Mouse (Mus musculus): ENCODE measurements around the gene Th.

The Th gene

DNA sequence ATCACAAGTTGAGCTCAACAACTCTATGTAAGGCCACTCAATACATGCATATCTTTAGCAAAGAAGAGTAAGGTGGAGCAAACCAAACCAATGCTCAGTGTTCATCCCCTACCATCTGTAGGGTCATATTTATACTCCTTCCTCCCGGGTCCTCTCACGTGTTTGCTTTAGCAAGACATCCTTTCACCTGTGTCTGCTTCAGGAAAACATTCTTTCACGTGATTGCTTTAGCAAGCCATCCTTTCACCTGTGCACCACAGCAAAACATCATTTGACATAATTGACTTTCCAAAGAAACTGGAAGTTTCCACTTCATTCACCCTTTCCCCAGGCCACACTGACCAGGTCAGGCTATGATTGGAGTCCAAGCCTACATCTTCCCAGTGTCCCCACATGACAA is at the start of gene Th:
Th (minus strand) TSS at position 101 of the 400 bp plus-strand sequence.
- DNase-seq (ENCODE audit: low spot score): no peak

DNA sequence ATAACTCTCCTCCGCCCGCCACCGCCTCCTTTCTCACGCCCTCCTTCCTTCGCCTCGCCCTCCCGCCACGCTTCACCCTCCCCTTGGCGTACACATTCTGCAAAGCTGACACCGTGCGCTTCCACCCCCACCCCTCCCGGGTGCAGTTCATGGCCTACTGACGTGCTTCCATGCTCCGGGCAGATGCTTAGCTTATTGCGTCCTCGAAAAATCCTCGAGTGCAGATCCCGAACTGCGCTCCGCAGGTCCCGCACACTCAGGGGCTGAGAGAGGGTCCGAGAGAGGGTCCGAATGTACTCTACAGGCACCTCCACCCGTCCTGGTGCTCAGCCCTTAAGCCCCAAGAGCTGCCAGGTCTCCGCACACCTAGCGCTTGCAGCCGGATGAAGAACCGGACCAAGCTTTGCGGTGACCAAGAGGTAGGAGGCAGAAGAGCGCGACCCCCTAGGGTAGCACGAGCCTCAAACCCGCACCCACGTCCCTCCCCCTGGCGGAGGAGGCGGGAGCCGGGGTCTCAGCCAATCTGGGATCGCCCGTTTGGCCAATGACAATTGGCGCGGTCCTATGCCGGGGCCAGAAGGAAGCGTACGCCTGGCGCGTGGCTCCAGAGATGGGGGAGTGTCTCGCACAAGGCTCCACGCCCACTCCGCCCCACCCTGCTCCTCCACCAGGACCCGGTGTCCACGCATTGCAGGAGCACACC is 38.0 kb upstream of the Th start, which contains the start of gene Ascl2:
Ascl2 (minus strand) TSS at position 456 of the 703 bp plus-strand sequence.
- DNase-seq (ENCODE audit: low spot score): no peak

DNA sequence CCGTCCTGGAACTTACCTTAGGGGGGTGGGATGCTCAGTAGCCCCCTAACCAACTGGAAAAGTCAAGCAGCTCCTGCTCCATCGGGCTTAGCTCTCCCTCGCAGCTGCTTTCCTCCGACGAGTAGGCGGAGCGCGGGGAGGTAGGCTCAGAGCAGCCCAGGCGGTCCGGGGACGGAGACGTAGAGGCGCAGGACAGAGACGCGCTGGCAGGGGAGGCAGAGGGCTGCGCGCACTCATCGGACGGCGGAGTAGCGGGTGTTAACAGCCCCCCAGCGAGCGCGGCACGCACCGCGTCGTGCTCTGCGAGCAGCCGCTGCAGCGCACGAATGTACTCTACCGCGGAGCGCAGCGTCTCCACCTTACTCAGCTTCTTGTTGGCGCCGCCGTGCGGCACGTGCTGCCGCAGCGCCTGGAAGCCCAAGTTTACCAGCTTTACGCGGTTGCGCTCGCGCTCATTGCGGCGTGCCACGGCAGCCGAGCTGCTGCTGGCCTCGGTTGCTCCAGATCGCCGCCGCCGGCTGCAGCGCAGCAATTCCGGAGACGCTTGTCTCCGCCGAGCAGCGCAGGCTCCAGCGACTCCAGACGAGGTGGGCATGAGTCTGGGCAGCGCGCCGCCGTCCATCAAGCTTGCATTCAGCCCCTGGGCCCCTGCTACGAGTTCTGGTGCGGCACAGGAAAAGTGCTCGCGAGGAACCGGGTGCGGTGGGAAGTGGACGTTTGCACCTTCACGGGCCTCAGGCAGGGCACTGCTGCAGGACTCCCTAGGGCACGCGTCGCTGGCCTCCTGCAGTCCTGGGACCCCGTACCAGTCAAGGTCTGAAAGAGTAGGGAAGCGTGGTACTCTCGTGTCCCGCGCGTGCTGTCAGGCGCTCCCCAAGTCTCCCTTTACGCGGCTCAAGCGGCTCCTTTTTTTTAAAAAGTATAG is 37.2 kb upstream of the Th start:
- DNase-seq (ENCODE audit: low spot score): peak; percentile 21

DNA sequence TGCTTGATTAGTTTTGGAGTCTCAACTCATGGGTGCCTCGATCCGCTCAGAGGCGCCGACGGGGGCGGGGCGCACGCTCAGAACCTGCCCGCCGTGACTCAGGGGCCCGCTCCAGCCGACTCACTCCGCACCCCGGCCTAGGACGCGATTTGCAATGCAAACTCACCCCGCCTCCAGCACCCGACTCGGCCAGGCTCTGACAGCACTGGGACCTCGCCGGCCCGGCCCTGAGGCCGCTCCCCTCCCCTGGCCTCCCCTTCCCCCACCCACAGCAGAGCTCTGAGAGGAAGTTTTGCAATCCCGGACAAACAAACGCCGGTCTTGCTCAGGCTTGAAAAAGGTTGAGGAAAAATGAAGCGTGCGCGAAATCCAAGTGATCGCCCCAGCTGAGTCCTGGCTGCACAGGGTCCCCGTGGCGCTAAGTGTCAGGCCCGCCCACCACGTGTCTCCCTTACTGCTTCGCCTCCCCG is 36.5 kb upstream of the Th start:
- DNase-seq (ENCODE audit: low spot score): no peak

DNA sequence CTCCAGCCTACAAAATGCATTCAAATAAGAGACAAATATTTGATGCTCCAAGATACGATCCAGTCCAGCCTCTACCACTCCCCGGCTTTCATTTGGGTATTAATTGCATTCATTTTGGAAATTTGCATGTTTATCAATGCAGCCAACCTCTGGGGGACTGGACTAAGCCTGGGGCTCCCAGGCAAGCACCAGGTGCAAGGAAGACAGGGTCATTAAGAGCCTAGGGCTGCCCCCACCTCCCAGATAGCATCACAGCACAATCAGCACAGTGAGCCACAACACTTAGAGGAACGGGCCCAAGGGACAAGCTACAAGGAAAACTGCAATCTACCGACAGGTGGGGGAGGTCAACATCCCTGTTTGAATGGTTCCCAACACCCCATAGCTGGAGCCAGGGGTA is 28.8 kb upstream of the Th start:
- DNase-seq (ENCODE audit: low spot score): no peak

DNA sequence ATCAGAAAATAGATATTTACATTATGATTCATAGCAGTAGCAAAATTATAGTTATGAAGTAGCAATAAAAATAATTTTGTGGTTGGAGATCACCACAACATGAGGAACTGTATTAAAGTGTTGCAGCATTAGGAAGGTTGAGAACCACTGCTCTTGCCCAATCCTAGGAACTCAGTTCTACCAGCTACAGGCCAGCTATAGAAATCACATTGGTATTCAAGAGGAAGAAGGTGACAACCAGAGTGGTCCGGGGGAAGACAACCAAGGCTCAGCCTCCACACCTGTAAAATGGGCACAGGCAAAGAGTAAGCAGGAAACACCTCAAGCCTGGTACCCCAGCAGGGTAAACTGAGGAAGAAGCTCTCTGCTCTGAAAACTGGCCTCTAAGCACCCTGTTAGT is 27.9 kb upstream of the Th start:
- DNase-seq (ENCODE audit: low spot score): no peak

DNA sequence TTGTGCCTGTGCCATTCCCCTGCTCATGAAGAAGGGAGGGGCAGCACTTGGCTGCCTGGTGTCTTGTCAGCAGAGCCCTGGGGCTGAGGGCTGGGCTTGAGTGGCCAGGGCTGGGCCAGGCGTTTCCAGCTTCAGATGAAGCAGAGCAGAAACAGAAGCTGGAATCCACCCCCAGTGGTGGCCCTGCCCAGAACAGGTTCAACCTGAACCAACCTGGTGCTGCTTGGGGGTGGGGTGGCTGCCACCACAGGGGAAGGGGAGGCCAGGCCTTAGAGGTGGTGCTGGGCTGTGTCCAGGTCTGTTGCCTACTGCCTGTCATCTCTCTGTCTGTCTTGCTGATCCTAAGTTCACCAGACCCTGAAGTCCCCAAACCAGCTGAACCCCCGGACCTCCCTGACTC is 25.1 kb upstream of the Th start:
- DNase-seq (ENCODE audit: low spot score): no peak

DNA sequence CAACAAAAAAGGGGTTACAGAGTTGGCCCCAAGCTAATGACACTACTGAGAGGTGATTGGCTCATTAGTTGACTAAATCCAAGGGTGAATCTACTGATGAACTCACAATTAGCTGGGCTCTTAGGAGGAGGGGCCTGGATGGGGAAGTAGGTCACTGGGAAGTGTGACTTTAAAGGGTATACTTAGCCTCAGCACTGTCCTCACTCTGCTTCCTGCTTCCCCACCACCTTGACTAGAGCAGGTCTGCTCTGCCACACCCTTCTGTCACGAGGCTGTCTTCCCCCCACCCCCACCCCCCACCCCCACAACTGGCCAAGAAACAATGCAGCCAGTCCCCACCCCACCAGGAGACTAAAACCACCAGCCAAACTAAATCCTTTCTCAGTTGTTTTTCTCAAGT is 18.6 kb upstream of the Th start:
- no peak for DNase-seq (ENCODE audit: low spot score)

DNA sequence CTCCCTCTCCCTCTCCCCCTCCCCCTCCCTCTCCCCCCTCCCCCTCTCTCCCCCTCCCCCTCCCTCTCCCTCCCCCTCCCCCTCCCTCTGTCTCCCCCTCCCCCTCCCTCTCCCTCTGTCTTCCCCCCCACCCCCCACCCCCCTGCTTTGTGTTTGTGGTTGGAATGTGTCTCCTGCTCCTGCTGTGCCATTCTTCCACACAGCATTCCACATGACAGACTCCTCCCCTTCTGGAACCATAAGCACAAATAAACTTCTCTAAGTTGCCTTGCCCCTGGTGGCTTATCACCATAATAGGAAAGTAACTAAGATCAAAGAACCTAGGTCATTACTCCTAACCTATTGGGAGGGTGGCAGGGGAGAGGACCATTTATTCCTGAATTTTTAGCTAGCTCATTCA is 6.7 kb upstream of the Th start:
- no peak for DNase-seq (ENCODE audit: low spot score)

DNA sequence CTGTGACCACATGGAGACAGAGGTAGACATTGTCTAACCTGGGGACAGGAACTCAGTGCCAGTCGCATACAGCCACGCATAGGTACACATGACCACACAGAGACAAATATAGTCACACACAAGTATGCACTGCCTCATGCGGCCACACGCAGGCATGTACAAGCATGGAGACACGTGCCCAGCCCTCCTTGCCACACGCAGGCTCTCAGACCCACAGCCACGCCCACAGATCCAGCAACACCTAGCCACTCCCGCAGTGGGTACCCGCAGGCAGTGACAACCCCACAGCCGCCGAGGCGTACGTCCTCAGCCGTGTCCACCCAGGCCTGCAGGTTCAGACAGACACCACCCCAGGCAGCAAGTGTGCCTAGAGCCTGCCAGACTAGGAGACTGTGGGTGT is 4.8 kb upstream of the Th start:
- no peak for DNase-seq (ENCODE audit: low spot score)

DNA sequence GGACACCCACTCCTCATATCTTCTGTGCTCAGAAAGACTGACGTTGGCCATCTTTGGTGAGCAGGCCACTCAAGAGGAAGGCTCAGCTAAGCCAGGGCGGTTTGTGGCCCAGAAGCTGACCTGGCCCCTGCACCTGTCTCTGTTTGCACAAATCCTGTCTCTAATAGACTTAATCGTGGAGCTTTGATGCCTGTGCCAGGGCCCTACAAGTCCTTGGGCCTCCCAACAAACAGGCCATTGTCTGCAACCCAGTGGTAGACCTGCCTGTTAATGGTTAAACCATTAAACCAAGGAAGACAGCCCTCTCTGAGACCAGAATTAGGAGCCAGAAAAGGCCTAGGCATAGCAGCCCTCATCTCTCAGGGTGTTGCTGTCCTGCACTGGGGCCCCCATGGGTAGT is 1.5 kb upstream of the Th start:
- DNase-seq (ENCODE audit: low spot score): no peak

DNA sequence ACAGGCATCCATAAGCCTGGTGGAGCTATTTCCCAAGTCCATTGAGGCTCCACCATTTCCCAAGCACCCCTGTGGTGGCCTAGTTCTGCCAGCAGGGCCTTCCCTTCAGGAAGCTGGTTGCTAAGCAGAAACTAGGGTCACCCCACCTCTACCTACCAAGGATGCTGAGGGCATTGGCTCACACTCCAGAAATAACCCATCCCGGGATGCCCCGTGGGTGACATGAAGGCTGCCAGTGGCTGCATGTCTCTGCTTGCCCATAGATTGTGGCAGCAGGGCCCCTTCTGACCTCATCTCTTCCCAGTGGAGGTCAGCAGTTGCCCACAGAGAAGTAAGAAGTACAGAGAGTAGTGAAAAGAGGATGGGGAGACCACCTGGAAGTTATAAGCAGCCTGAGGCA is 1.4 kb downstream of the Th start:
- no peak for DNase-seq (ENCODE audit: low spot score)

DNA sequence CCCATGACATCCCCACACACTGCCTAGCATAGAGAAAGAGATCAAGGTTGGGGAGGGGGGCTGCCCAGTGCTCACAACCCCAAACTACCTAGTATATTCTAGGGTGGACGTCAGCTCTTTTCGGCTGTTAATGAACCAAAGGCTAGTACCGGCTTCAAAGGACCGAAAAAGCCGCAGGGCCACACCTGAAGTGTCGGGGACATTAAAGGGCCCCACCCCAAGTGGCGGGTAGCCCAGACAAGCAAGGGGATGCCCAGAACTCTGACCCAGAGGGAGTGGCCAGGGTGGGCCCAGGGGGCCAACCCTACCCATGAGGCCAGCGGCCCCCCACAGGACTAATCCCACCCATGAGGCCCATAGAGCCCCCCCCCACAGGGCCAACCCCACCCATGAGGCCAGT is 3.6 kb downstream of the Th start:
- no peak for DNase-seq (ENCODE audit: low spot score)

DNA sequence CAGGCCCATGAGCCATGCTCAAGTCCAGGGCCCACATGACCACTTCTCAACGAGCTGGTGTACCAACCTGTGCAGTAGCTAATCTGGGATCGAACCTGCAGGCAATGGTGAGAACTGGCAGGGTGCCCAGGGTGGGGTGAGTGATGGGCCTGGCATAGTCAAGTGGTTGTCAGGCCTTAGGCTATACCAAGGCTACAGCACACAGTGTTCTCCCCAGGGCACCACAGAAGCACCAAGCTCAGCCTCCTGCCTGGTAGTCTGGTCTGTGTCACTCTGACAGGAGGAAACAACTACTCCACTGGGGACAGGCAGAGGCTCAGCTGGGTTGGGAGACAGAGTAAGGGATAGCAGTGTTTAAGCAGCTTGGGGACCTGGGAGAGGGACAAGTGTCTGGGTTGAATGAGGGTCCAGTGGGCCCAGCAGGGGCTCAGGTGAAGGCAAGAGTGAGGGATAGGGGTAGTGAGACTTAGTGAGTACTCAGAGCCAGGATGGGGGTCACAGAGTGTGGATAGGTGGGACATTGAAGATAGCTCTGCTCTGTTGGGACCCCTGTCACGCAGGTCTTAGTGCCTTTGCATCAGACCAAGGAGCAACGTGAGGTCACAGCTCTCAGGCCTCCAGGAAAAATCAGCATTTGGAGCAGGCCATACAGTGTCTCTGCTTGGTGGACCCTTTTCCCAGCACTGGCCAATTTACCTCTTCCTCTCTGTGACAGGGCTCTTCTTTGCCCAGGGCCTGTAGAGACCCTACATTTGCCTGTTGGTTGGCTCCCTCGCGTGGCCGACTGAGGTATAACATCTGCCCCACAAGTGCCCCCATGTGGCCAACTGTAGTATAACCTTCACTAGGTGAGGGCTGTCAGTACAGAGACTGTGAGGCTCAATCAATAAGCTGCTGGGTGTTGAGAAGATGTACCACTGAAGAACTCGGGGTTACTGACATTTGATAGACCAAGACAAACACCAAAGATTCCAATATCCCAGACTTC is 12.0 kb downstream of the Th start:
- peak; percentile 83 for DNase-seq (ENCODE audit: low spot score)

DNA sequence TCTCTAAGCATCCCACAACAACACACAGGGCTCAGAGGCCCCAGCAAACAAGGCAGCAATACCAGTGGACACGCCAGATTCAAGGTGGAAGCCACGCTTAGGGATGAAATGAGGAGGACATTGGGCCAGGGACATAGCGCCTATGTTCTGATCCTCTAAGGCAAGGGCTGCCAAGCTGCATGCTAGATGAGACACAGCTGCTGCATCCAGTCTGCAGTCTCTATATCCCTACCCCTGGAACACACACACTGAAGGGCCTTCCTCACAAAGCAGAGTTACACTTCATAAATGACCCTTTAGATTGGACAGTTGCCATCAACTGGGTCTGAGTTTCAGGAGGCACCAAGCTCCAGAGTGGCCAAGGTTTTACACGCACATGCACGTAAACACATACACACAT is 13.3 kb downstream of the Th start:
- DNase-seq (ENCODE audit: low spot score): no peak

DNA sequence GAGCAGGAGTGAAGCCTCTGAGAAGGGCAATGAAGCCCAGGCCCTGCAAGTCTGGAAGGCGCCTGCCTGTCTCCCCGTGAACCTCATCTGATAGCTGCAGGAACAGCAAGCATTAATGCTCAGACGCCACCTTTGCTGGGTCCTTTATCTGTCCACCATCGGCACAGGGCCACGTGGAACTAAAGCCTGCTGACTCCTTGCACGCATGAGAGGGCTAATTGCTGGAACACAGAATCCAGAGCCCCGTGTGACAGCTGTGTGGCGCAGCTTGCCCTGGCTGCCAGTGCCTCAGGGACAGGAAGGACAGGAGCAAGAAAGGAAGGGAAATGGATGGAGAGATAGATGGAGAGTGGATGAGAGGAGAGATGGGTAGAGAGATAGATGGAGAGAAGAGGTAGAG is 14.8 kb downstream of the Th start:
- DNase-seq (ENCODE audit: low spot score): no peak

DNA sequence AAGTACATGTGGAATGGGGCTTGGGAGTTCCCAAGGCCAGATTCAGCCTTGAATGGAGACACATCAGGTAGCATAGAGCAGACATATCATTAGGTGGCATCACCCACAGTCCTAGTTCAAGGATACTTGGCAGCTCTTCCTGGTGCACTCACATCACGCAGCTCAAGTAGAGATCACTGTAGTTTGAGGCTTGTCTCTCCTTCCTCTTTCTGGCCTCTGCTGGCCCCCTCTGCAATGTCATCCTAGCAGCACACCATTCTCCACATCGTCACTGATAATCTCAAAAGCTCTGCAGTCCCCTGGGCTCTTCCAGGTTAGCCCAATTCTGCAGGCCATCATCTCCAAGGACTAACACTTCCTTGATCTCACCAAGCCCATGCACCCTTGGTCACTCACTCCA is 19.2 kb downstream of the Th start:
- no peak for DNase-seq (ENCODE audit: low spot score)

DNA sequence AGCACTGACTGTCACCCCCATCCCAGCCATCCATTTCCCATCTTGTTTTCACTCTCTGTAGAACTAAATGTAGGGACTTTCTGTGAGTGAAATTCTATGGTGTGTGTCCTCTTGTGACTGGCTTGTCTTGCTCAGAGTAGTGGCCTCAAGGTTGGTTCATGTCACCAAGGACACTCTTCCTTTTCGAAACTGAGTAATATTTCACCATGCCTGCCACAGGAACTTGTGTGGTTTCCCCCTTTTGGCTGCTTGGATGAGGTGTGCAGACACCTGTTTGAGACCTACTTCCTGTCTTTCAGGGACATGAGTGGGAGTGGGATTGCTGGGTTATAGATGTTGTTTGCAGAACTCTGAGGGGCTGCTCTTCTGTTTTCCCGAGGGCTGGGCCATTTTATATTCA is 20.8 kb downstream of the Th start:
- DNase-seq (ENCODE audit: low spot score): no peak

DNA sequence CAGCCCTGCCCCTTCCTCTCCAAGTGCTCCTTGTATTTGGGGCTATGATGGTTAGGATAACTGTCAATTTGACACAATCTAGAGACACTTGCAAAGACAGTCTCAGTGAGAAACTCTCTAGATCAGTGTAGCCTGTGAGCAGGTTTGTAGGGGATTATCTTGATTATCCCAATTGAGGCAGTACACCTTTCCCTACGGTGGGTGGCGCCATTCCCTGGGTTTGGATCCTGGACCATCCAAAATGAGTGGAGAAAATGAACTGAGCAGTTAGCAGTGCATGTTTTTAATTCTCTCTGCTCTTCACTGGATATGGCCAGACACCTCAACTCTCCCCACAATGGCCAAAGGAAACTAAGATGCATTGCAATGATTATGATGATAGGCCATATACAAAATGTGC is 21.3 kb downstream of the Th start:
- DNase-seq (ENCODE audit: low spot score): no peak

DNA sequence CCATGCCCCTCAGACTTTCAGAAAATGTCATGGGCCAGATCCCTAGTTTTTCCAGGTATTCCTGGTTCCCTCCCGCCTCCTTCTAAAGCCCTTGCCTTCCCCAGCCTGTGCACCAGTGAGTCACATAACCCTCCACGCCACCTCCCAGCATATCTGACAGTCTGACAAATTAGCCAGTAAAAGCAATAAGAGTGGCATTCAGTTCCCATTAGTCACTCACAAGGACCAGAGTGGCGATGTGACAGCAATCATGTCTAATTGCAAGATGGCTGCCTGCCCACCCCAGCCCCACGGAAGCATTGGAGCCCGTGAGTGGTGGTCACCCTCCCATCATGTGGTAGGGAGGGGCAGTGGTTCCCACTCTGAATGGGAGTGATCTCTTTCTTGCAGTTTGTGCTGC is 25.3 kb downstream of the Th start:
- no peak for DNase-seq (ENCODE audit: low spot score)

DNA sequence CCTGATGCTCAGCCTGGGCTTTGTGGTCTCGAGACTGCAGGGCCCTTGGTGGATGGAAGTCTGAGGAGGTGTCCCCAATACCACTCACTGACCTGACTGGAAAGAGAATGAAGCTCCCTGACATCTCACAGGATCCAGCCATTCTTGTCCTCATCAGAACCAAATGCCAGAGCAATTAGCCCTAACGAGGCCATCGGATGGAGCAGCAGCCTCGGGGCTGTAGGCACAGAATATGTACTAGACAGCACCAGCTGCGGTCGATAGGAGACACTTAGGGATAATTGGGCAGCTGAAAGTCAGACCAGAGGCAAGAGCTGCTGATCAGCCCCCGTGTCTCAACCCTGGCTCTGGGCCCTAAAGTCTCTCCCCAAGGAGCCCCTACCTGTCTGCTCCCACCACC is 26.6 kb downstream of the Th start:
- no peak for DNase-seq (ENCODE audit: low spot score)

DNA sequence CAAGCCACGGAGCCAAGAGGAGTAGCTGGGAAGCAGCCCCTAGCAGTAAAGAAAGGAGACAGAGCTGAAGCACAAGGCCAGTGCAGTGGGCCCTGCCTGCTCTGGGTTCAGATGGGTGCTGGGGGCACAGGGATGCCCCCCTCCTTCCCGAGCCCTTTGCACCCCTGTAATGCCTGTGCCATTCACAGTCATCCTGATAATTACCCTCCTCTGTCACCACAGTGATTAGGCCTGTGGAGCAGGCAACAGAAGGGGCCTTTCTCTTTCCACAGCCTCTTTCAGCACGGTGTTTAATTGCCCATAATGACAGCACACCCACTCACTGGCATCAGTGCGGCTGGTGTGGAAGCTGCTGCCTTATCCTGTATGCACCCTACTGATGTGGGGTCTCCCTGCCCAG is 28.0 kb downstream of the Th start:
- no peak for DNase-seq (ENCODE audit: low spot score)

All from ovary, postnatal 10 days (tissue).